Mouse (Mus musculus) limb, embryonic 10.5 days (tissue): Measurements from ENCODE around the gene Nfib. TPM values are rescaled to one million over a fixed set of nuclear protein-coding genes. Genes with fewer than 3 reads are reported as not detected.

ENCODE experiments used
- DNase-seq: peaks from one replicate; pipeline ENCODE4 v3.0.0-alpha.2; 2017; ENCODE audit warnings: low spot score
- H3K27ac ChIP-seq: fragments of 300-500 bp; sonication (generic); 2 replicates; pipeline ENCODE4 v1.5.1; 2016; ENCODE audit warnings: mild to moderate bottlenecking
- H3K27me3 ChIP-seq: fragments of 300-500 bp; sonication (generic); 2 replicates; pipeline ENCODE4 v1.6.1; 2016; ENCODE audit warnings: low read depth, mild to moderate bottlenecking; ENCODE audit not compliant: poor library complexity, severe bottlenecking
- H3K36me3 ChIP-seq: fragments of 300-500 bp; sonication (generic); 2 replicates; pipeline ENCODE4 v1.6.1; 2016; ENCODE audit warnings: mild to moderate bottlenecking, moderate library complexity
- H3K4me1 ChIP-seq: fragments of 300-500 bp; sonication (generic); 2 replicates; pipeline ENCODE4 v1.6.1; 2016
- H3K4me3 ChIP-seq: fragments of 300-500 bp; sonication (generic); 2 replicates; pipeline ENCODE4 v1.5.1; 2016; ENCODE audit warnings: mild to moderate bottlenecking, moderate library complexity
- H3K9me3 ChIP-seq: fragments of 300-500 bp; sonication (generic); replicated peaks from 2 replicates; pipeline ENCODE4 v1.6.1; 2016; ENCODE audit warnings: mild to moderate bottlenecking
- WGBS: fragments of 180-500 bp; shearing (Covaris S2); methylation state at CpG from one replicate; pipeline ENCODE4 v1.1.7; 2016; 5-methylcytosine and 5-hydroxymethylcytosine counted together
- polyA plus RNA-seq: library from polyadenylated mRNA; unstranded; fragments of >200 nt; fragmentation: Nextera tagmentation; extraction: Ambion mirVana; gene quantifications from 2 replicates; pipeline ENCODE4 v1.2.1, GENCODE M21; 2016

The Nfib gene
- polyA plus RNA-seq, 1 experiment from 2014 or later: 23.4 TPM

GRCm38 (mm10) chr4:82499725-82500577 lies 205.6 kb downstream of the Nfib start:
- H3K27me3 ChIP-seq: no peaks in the 10 kb centered on the region
- no peaks in the 10 kb centered on the region for H3K9me3 ChIP-seq
- 79% methylated on average over 9 of the region's 9 CpGs for WGBS
- no peak for DNase-seq
- peaks cover 35% of the 10 kb centered on the region for H3K36me3 ChIP-seq
- peaks cover 17% of the 10 kb centered on the region; the same call in 1 of the 2 replicates for H3K4me1 ChIP-seq
- no peak overlapping the region for H3K4me3 ChIP-seq
- H3K27ac ChIP-seq: no peak overlapping the region

GRCm38 (mm10) chr4:82499238-82499637 lies 206.3 kb downstream of the Nfib start:
- Histone ChIP-seq H3K27ac (no peak overlapping the region), H3K4me3 (no peak overlapping the region), H3K27me3 (no peaks in the 10 kb centered on the region), H3K36me3 (peaks cover 35% of the 10 kb centered on the region), H3K4me1 (peaks cover 17% of the 10 kb centered on the region; the same call in 1 of the 2 replicates), H3K9me3 (no peaks in the 10 kb centered on the region)
- DNase-seq: no peak
- 87% methylated on average over 5 of the region's 5 CpGs for WGBS

GRCm38 (mm10) chr4:82497671-82498631 lies 207.6 kb downstream of the Nfib start:
- Histone ChIP-seq H3K36me3 (peaks cover 35% of the 10 kb centered on the region), H3K27me3 (no peaks in the 10 kb centered on the region), H3K27ac (no peak overlapping the region), H3K9me3 (no peaks in the 10 kb centered on the region), H3K4me3 (no peak overlapping the region), H3K4me1 (peaks cover 25% of the 10 kb centered on the region; the same call in 1 of the 2 replicates)
- 89% methylated on average over 26 of the region's 26 CpGs for WGBS
- no peak for DNase-seq

- Histone ChIP-seq H3K27ac (no peak overlapping the region), H3K4me3 (no peak overlapping the region), H3K4me1 (peaks cover 19% of the 10 kb centered on the region; the same call in 1 of the 2 replicates), H3K36me3 (peaks cover 35% of the 10 kb centered on the region), H3K27me3 (peaks cover 3% of the 10 kb centered on the region; the same call in 1 of the 2 replicates), H3K9me3 (no peaks in the 10 kb centered on the region)
- WGBS: 91% methylated on average over 8 of the region's 8 CpGs
- no peak for DNase-seq
These were observed 208.4 kb downstream of the Nfib start for GRCm38 (mm10) chr4:82497141-82497566.

- Histone ChIP-seq H3K27ac (no peak overlapping the region), H3K4me3 (no peak overlapping the region), H3K4me1 (peaks cover 19% of the 10 kb centered on the region; the same call in 1 of the 2 replicates), H3K36me3 (peaks cover 39% of the 10 kb centered on the region), H3K9me3 (no peaks in the 10 kb centered on the region), H3K27me3 (peaks cover 3% of the 10 kb centered on the region; the same call in 1 of the 2 replicates)
- 93% methylated on average over 5 of the region's 5 CpGs for WGBS
- no peak for DNase-seq
These were observed 209.2 kb downstream of the Nfib start for GRCm38 (mm10) chr4:82496383-82496782.

GRCm38 (mm10) chr4:82495605-82496004 lies 209.9 kb downstream of the Nfib start:
- H3K36me3 ChIP-seq: peaks cover 39% of the 10 kb centered on the region
- peaks cover 3% of the 10 kb centered on the region; the same call in 1 of the 2 replicates for H3K27me3 ChIP-seq
- peaks cover 21% of the 10 kb centered on the region; the same call in 1 of the 2 replicates for H3K4me1 ChIP-seq
- no peak overlapping the region for H3K4me3 ChIP-seq
- H3K27ac ChIP-seq: no peak overlapping the region
- no peaks in the 10 kb centered on the region for H3K9me3 ChIP-seq
- WGBS: 97% methylated on average over 6 of the region's 6 CpGs
- DNase-seq: no peak

- Histone ChIP-seq H3K4me1 (peaks cover 23% of the 10 kb centered on the region), H3K4me3 (no peak overlapping the region), H3K9me3 (no peaks in the 10 kb centered on the region), H3K27me3 (peaks cover 3% of the 10 kb centered on the region; the same call in 1 of the 2 replicates), H3K27ac (no peak overlapping the region), H3K36me3 (peaks cover 39% of the 10 kb centered on the region)
- 93% methylated on average over 10 of the region's 10 CpGs for WGBS
- no peak for DNase-seq
These were observed 210.7 kb downstream of the Nfib start for GRCm38 (mm10) chr4:82494829-82495228.

GRCm38 (mm10) chr4:82494424-82494823 lies 211.1 kb downstream of the Nfib start:
- 90% methylated on average over 3 of the region's 3 CpGs for WGBS
- Histone ChIP-seq H3K4me3 (no peak overlapping the region), H3K9me3 (no peaks in the 10 kb centered on the region), H3K36me3 (peaks cover 39% of the 10 kb centered on the region), H3K4me1 (peaks cover 24% of the 10 kb centered on the region), H3K27ac (no peak overlapping the region), H3K27me3 (peaks cover 3% of the 10 kb centered on the region; the same call in 1 of the 2 replicates)
- no peak for DNase-seq

GRCm38 (mm10) chr4:82493865-82494264 lies 211.7 kb downstream of the Nfib start:
- H3K4me1 ChIP-seq: peaks cover 25% of the 10 kb centered on the region
- peaks cover 3% of the 10 kb centered on the region; the same call in 1 of the 2 replicates for H3K27me3 ChIP-seq
- no peak overlapping the region for H3K27ac ChIP-seq
- no peaks in the 10 kb centered on the region for H3K9me3 ChIP-seq
- H3K4me3 ChIP-seq: no peak overlapping the region
- DNase-seq: no peak
- 82% methylated on average over 1 of the region's 1 CpGs for WGBS
- H3K36me3 ChIP-seq: peaks cover 37% of the 10 kb centered on the region

- peaks cover 35% of the 10 kb centered on the region for H3K36me3 ChIP-seq
- no peaks in the 10 kb centered on the region for H3K9me3 ChIP-seq
- peaks cover 25% of the 10 kb centered on the region for H3K4me1 ChIP-seq
- H3K27me3 ChIP-seq: peaks cover 3% of the 10 kb centered on the region; the same call in 1 of the 2 replicates
- H3K4me3 ChIP-seq: no peak overlapping the region
- WGBS: 84% methylated on average over 7 of the region's 7 CpGs
- DNase-seq: no peak
- H3K27ac ChIP-seq: no peak overlapping the region
These were observed 212.2 kb downstream of the Nfib start for GRCm38 (mm10) chr4:82493363-82493762.

- no peaks in the 10 kb centered on the region for H3K9me3 ChIP-seq
- H3K27ac ChIP-seq: no peak overlapping the region
- WGBS: 81% methylated on average over 2 of the region's 2 CpGs
- peaks cover 3% of the 10 kb centered on the region; the same call in 1 of the 2 replicates for H3K27me3 ChIP-seq
- no peak overlapping the region for H3K4me3 ChIP-seq
- H3K36me3 ChIP-seq: peaks cover 33% of the 10 kb centered on the region
- DNase-seq: no peak
- H3K4me1 ChIP-seq: peaks cover 25% of the 10 kb centered on the region
These were observed 212.8 kb downstream of the Nfib start for GRCm38 (mm10) chr4:82492737-82493136.

- 29% methylated on average over 2 of the region's 2 CpGs for WGBS
- Histone ChIP-seq H3K4me3 (no peak overlapping the region), H3K27ac (peak overlapping the region; percentile 26; the same call in 1 of the 2 replicates), H3K27me3 (peaks cover 3% of the 10 kb centered on the region; the same call in 1 of the 2 replicates), H3K36me3 (peaks cover 25% of the 10 kb centered on the region), H3K9me3 (no peaks in the 10 kb centered on the region), H3K4me1 (peaks cover 25% of the 10 kb centered on the region)
- DNase-seq: no peak
These were observed 215.6 kb downstream of the Nfib start for GRCm38 (mm10) chr4:82489939-82490338.
